Mouse (Mus musculus): Measurements from ENCODE around the gene Mrpl53. TPM values are rescaled to one million over a fixed set of nuclear protein-coding genes. Genes with fewer than 3 reads are reported as not detected.
"Not testable (repeated sequence)": the region's sequence is repeated elsewhere in the genome, so short reads cannot be mapped to it uniquely, and the experiment has no call there.

Mrpl53 gene
- total and polyA plus RNA-seq, 3 experiments, result 85.8 to 112 (median 95.3) TPM

DNA sequence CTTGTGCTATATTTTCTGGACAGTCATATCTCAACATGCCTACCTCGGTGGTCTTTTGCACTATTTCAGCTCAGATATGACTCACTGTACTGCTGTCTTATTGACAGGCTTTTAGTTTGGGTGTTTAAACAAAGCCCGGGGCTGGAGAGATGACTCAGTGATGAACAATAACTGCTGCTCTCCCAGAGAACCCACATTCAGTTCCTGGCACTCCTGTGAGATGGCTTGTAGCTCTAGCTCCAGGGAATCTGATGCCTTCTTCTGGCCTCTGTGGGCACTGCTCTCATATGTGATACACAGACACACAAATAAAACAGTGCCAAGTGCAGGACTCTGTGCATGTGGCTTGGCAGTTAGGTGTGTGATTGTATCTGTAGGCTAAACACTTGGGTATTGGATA is 36.4 kb downstream of the Mrpl53 start:
- DNase-seq, result peak; percentile 45

- DNase-seq, result no peak
Observed at GRCm38 (mm10) chr6:83145805-83146204, 37.0 kb downstream of the Mrpl53 start.

- peak; percentile 66 for DNase-seq
Observed at GRCm38 (mm10) chr6:83147280-83147679, 38.4 kb downstream of the Mrpl53 start.

- no peak for DNase-seq
Observed at GRCm38 (mm10) chr6:83151721-83152120, 42.9 kb downstream of the Mrpl53 start.

DNA sequence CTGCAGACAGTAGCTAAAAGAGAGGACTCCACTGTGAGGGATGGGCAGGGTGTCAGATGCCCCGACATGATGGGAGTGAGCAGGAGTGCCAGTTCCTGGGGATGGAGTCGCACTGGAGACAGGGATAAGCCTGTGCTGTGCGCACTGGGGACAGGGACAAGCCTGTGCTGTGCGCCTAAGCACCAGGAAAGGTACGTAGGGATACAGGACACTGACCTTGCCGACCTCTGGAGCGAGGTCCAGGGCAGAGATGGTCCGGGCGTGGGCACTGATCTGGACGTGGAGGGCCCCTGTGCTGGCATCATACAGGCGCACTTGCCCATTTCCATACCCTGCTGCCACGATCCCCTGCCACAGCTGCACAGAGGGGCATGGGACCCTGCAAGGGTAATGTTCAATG is 44.2 kb downstream of the Mrpl53 start:
- no peak for DNase-seq

DNA sequence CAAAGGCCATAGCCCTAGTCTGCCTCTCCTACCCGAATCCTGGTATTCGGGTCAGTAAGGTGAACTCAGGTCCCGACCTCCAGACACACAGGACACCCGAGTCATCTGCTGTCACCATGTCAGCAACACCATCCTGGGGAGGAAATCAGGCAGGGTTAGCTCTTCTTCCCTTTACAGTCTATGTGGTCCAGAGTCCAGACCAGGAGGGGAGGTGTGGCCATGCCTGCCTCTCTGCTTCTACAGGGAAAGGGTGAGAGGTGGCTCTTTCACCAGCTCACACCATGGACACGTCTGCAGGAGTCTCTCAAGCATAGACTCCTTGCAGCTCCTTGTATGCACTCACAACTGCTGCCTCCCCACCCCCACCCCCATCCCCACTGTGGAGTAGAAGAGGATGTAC is 44.6 kb downstream of the Mrpl53 start:
- DNase-seq, result no peak

GRCm38 (mm10) chr6:83155552-83156238 is 46.9 kb downstream of the Mrpl53 start:
- DNase-seq, result no peak

GRCm38 (mm10) chr6:83156259-83156684 is 47.4 kb downstream of the Mrpl53 start, which contains the start of the genes Wdr54 and 1700003E16Rik:
Gene Wdr54 (minus strand): TSS chr6:83156397.
Gene 1700003E16Rik (plus strand): TSS chr6:83156404.
- DNase-seq, result peak; percentile 78

DNA sequence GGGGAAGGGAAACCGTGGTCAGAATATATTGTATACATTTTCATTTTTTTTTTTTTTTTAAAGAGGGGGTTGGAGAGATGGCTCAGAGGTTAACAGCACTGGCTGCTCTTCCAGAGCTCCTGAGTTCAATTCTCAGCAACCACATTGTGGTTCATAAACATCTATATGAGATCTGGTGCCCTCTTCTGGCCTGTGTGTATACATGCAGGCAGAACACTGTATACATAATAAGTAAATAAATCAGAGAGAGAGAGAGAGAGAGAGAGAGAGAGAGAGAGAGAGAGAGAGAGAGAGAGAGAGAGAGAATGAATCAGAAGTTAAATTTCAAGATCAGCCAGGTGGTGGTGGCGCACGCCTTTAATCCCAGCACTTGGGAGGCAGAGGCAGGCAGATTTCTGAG is 50.6 kb downstream of the Mrpl53 start:
- DNase-seq, result not testable (repeated sequence)

Small RNA genes within 50 kb of the gene (microRNA-seq; reads per million reads assigned to microRNA genes)
- gene Mir3470a, result 0 reads per million in 2 experiments

Other genes starting within 250 kb of the Mrpl53 start
- gene Sema4f, start 169.3 kb upstream of the Mrpl53 start, total RNA-seq (2021), result 1 to 10 TPM in 1 of 2 experiments, under 1 TPM in 1; 0.52 to 1.2 TPM
- 1.1 and 1.3 TPM in 2 replicates for gene Sema4f, start 169.3 kb upstream of the Mrpl53 start, polyA plus RNA-seq (2012; rRNA removed)
- not detected for gene M1ap, start 162.1 kb upstream of the Mrpl53 start, total RNA-seq (2021)
- 0.07 TPM in 1 of 2 replicates, not detected in the other for gene M1ap, start 162.1 kb upstream of the Mrpl53 start, polyA plus RNA-seq (2012; rRNA removed)
- gene Dok1, start 75.6 kb upstream of the Mrpl53 start, total RNA-seq (2021), result 10 to 100 TPM in 1 of 2 experiments, 1 to 10 TPM in 1; 7.5 to 13.5 TPM
- 7.9 and 11.7 TPM in 2 replicates for gene Dok1, start 75.6 kb upstream of the Mrpl53 start, polyA plus RNA-seq (2012; rRNA removed)
- gene Loxl3, start 74.9 kb upstream of the Mrpl53 start, total RNA-seq (2021), result 1 to 10 TPM; 1.1 to 3.5 TPM
- gene Loxl3, start 74.9 kb upstream of the Mrpl53 start, polyA plus RNA-seq (2012; rRNA removed), result 2.8 and 2.9 TPM in 2 replicates
- 100 to 1,000 TPM; 174 to 228 TPM for gene Aup1, start 54.5 kb upstream of the Mrpl53 start, total RNA-seq (2021)
- 1,190 and 1,486 TPM in 2 replicates for gene Aup1, start 54.5 kb upstream of the Mrpl53 start, polyA plus RNA-seq (2012; rRNA removed)
- gene Htra2, start 53.8 kb upstream of the Mrpl53 start, total RNA-seq (2021), result 10 to 100 TPM; 42.6 to 63.6 TPM
- gene Htra2, start 53.8 kb upstream of the Mrpl53 start, polyA plus RNA-seq (2012; rRNA removed), result 74.2 and 89.8 TPM in 2 replicates
- 1 to 10 TPM; 2.1 to 2.5 TPM for gene Dqx1, start 51.2 kb upstream of the Mrpl53 start, total RNA-seq (2021)
- 2.6 and 2.7 TPM in 2 replicates for gene Dqx1, start 51.2 kb upstream of the Mrpl53 start, polyA plus RNA-seq (2012; rRNA removed)
- gene Tlx2, start 38.7 kb upstream of the Mrpl53 start, total RNA-seq (2021), result 10 to 100 TPM in 1 of 2 experiments, 1 to 10 TPM in 1; 4.9 to 15.2 TPM
- 48.7 and 64.4 TPM in 2 replicates for gene Tlx2, start 38.7 kb upstream of the Mrpl53 start, polyA plus RNA-seq (2012; rRNA removed)
- gene Pcgf1, start 31.2 kb upstream of the Mrpl53 start, total RNA-seq (2021), result 10 to 100 TPM; 35.1 to 48.9 TPM
- gene Pcgf1, start 31.2 kb upstream of the Mrpl53 start, polyA plus RNA-seq (2012; rRNA removed), result 28.6 and 31.6 TPM in 2 replicates
- gene Lbx2, start 22.7 kb upstream of the Mrpl53 start, total RNA-seq (2021), result 10 to 100 TPM in 1 of 2 experiments, 1 to 10 TPM in 1; 7.6 to 19.7 TPM
- 30.1 and 48.9 TPM in 2 replicates for gene Lbx2, start 22.7 kb upstream of the Mrpl53 start, polyA plus RNA-seq (2012; rRNA removed)
- gene Ccdc142, start 7.4 kb upstream of the Mrpl53 start, total RNA-seq (2021), result 1 to 10 TPM; 2.9 to 5.9 TPM
- 34.9 and 38.6 TPM in 2 replicates for gene Ccdc142, start 7.4 kb upstream of the Mrpl53 start, polyA plus RNA-seq (2012; rRNA removed)
- gene Gm42688, start 7.4 kb upstream of the Mrpl53 start, total RNA-seq (2021), result 1 to 10 TPM; 3.9 to 6.6 TPM
- gene Gm42688, start 7.4 kb upstream of the Mrpl53 start, polyA plus RNA-seq (2012; rRNA removed), result 7.5 and 8.8 TPM in 2 replicates
- gene Mogs, start 6.5 kb downstream of the Mrpl53 start, total RNA-seq (2021), result 10 to 100 TPM; 48.1 to 52.6 TPM
- 93.2 and 131 TPM in 2 replicates for gene Mogs, start 6.5 kb downstream of the Mrpl53 start, polyA plus RNA-seq (2012; rRNA removed)
- 100 to 1,000 TPM in 1 of 2 experiments, 10 to 100 TPM in 1; 79.1 to 117 TPM for gene Wbp1, start 12.5 kb downstream of the Mrpl53 start, total RNA-seq (2021)
- 388 and 405 TPM in 2 replicates for gene Wbp1, start 12.5 kb downstream of the Mrpl53 start, polyA plus RNA-seq (2012; rRNA removed)
- 10 to 100 TPM; 16.1 to 27.3 TPM for gene Ino80b, start 16.4 kb downstream of the Mrpl53 start, total RNA-seq (2021)
- gene Ino80b, start 16.4 kb downstream of the Mrpl53 start, polyA plus RNA-seq (2012; rRNA removed), result 90.2 and 102 TPM in 2 replicates
- gene Rtkn, start 26.4 kb downstream of the Mrpl53 start, total RNA-seq (2021), result 10 to 100 TPM in 1 of 2 experiments, 1 to 10 TPM in 1; 9.5 to 10.2 TPM
- 93.6 and 100 TPM in 2 replicates for gene Rtkn, start 26.4 kb downstream of the Mrpl53 start, polyA plus RNA-seq (2012; rRNA removed)
- 1 to 10 TPM; 2.2 to 4.7 TPM for gene Wdr54, start 47.4 kb downstream of the Mrpl53 start, total RNA-seq (2021)
- 3.4 and 4.8 TPM in 2 replicates for gene Wdr54, start 47.4 kb downstream of the Mrpl53 start, polyA plus RNA-seq (2012; rRNA removed)
- gene 1700003E16Rik, start 47.4 kb downstream of the Mrpl53 start, total RNA-seq (2021), result 1 to 10 TPM; 1.1 to 1.3 TPM
- 1.0 and 1.4 TPM in 2 replicates for gene 1700003E16Rik, start 47.4 kb downstream of the Mrpl53 start, polyA plus RNA-seq (2012; rRNA removed)
- gene Dctn1, start 56.9 kb downstream of the Mrpl53 start, total RNA-seq (2021), result 100 to 1,000 TPM; 135 to 138 TPM
- 210 and 211 TPM in 2 replicates for gene Dctn1, start 56.9 kb downstream of the Mrpl53 start, polyA plus RNA-seq (2012; rRNA removed)
- gene Slc4a5, start 110.8 kb downstream of the Mrpl53 start, total RNA-seq (2021), result not detected
- gene Slc4a5, start 110.8 kb downstream of the Mrpl53 start, polyA plus RNA-seq (2012; rRNA removed), result 0.29 and 0.51 TPM in 2 replicates
- gene Mthfd2, start 216.9 kb downstream of the Mrpl53 start, total RNA-seq (2021), result 10 to 100 TPM; 17.8 to 30.8 TPM
- 2.5 and 3.8 TPM in 2 replicates for gene Mthfd2, start 216.9 kb downstream of the Mrpl53 start, polyA plus RNA-seq (2012; rRNA removed)
- gene Mob1a, start 217.0 kb downstream of the Mrpl53 start, total RNA-seq (2021), result 10 to 100 TPM; 62.1 to 77.7 TPM
- 44.4 and 52.1 TPM in 2 replicates for gene Mob1a, start 217.0 kb downstream of the Mrpl53 start, polyA plus RNA-seq (2012; rRNA removed)
- gene Bola3, start 240.1 kb downstream of the Mrpl53 start, total RNA-seq (2021), result 100 to 1,000 TPM; 204 to 358 TPM
- 303 and 351 TPM in 2 replicates for gene Bola3, start 240.1 kb downstream of the Mrpl53 start, polyA plus RNA-seq (2012; rRNA removed)